Mouse (Mus musculus): ENCODE measurements around the gene Adamts14.

DNA sequence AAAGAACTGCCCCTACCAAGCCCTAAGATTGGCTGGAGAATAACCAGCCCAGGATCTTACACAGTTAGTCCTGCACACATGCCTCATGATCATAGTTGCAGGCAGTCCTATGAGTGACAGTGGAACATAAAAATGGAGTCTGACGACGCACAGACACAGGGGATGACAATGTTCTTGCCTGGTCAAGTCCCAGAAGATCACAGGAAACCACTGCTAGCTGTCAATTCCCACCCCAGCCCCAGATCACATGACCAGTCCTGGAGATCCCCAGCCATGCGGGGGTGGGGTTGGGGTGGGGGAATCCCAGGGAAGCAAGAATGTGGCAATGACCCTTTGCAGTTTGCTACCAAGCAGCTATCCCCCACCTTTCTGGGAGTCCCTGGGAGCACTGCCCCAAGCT is 69.3 kb downstream of the Adamts14 start:
- TF ChIP-seq CTCF (IDR thresholded peaks at IDR 0.05; ENCODE audit: control insufficient read depth, insufficient read depth, insufficient replicate concordance, low read depth, low read length) (no peak), POLR2A (IDR thresholded peaks at IDR 0.05; ENCODE audit: control insufficient read depth, low read depth, low read length) (no peak)

Measured in testis, adult 2 months (tissue).